Mouse (Mus musculus) olfactory bulb, adult 2 months (tissue): ENCODE results near the gene Arhgef3.

Source experiments
- CTCF ChIP-seq: fragments of 200-500 bp; IDR thresholded peaks from 2 replicates; pipeline ENCODE4 v1.5.1; 2012; ENCODE audit warnings: low read depth, mild to moderate bottlenecking, low read length, moderate library complexity; ENCODE audit not compliant: insufficient read depth
- POLR2A ChIP-seq: fragments of 200-500 bp; IDR thresholded peaks from 2 replicates; pipeline ENCODE4 v1.6.1; 2012; ENCODE audit warnings: mild to moderate bottlenecking, low read depth, low read length, moderate library complexity; ENCODE audit not compliant: insufficient read depth

DNA sequence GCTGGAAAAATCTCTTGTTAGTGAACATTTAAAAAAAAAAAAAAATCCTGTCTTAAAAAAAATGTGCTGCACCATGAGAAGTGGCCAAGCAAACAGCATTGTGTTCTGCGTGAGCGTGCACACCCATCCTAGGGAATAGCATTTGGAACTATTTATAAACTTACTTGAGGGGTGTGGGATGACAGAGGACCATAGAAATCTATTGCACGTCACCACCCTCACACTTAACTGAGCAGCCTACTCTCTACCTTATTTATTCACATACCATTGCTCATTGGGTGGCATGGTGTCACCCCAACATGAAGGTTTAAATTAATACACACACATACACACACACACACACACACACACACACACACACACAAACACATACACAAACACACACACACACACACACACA, 234.4 kb downstream of the Arhgef3 start:
- TF ChIP-seq POLR2A (no peak), CTCF (no peak)
